Mouse (Mus musculus): ENCODE results near the gene Gm7544. TPM values are rescaled to one million over a fixed set of nuclear protein-coding genes. Genes with fewer than 3 reads are reported as not detected.
"Not testable (repeated sequence)": the region's sequence is repeated elsewhere in the genome, so short reads cannot be mapped to it uniquely, and the experiment has no call there.

The Gm7544 gene
- not detected in 2 replicates for polyA plus RNA-seq (2012; rRNA removed)

DNA sequence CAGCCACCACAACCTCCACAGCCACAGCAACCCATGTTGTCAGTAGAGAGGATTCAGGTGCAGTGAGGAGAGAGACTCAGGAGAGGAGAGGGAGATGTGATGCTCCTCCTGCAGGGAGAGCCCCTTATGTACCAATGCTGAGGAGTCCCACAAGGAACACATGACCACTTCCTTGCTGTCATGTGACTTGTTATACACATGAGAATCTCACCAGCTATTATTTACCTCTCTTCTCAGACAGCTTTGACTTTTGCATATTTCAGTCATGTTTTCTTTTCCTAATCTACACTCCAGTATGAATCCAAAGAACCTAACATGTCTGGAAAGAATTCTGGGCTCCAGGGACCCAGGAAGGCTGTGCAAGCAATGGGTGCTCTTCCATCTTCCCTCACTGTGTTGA is at the start of gene Gm7544:
Gene Gm7544, minus strand, starts transcription at position 101 of the 400 bp plus-strand sequence.
- H3K27ac ChIP-seq (ENCODE audit: insufficient read depth, low read length); H3K4me1 ChIP-seq (ENCODE audit: control insufficient read depth, insufficient read depth, low read length); H3K4me3 ChIP-seq (ENCODE audit: insufficient read depth, low read length): not testable (repeated sequence)

DNA sequence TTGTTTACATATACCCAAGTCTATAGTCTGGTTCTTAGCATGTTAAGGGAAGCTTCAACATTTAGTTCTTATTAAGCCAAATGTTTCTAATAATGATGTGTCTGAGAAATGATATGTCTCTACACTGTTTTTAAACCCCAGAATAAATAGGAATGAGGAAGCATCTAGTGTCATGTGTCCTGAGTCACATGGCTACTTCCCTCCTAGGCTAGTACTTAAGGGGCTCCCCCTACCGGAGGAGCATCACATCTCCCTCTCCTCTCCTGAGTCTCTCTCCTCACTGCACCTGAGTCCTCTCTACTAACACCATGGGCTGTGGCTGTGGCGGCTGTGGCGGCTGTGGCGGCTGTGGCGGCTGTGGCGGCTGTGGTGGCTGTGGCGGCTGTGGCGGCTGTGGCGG is 44.5 kb upstream of the Gm7544 start, which contains the start of gene Gm47959:
Gene Gm47959, plus strand, starts transcription at position 243 of the 400 bp plus-strand sequence.
- H3K27ac ChIP-seq (ENCODE audit: insufficient read depth, low read length); H3K4me1 ChIP-seq (ENCODE audit: control insufficient read depth, insufficient read depth, low read length); H3K4me3 ChIP-seq (ENCODE audit: insufficient read depth, low read length): not testable (repeated sequence)

DNA sequence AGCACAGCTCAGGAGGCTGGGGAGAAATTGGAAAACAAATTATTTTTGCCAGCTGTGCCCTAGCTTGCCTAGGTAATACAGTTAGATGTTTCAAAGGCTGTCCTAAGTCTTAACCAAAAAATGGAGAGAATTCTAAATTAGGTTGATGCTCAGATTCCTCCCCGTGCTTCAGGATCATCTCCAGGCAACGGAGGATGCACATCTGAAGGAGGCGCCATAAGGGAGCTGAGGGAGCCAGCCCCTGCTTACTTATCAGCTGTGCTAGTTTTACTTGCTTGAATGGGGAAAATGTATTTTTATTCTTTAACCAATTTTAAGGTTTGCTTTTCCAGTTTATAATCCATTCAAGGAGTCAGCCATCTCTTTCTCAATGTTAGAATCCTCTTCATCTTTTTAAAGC is 38.1 kb upstream of the Gm7544 start:
- H3K27ac ChIP-seq (ENCODE audit: insufficient read depth, low read length), result no peak overlapping the region
- TF ChIP-seq POLR2A (IDR thresholded peaks at IDR 0.05; ENCODE audit: extremely low read depth, insufficient read depth, low read length) (no peak), CTCF (IDR thresholded peaks at IDR 0.05; ENCODE audit: extremely low read depth, insufficient read depth, low read length) (no peak)
- no peak overlapping the region for H3K4me3 ChIP-seq (ENCODE audit: insufficient read depth, low read length)
- no peaks in the 10 kb centered on the region for H3K4me1 ChIP-seq (ENCODE audit: control insufficient read depth, insufficient read depth, low read length)

DNA sequence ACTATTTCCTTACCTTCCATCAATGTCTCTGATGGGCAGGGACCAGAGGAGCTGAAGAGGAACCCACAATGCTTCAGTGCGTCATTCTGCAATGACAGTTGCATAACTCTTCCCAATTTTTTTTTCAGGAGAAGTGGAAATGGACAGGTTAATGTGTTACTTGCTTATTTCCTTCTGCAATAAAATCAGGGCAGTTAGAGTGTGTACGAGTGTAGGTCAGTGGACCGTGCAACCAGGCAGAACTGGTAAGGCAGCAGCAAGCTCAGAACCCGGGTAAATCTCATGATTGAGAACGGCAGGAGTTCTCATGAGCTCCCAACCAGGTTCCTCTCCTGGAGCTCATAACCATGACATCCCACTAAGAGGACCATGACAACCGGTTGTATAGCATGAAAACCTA is 36.3 kb upstream of the Gm7544 start:
- 0 out of 2 replicates have a peak, but pooled peaks cover 1% of the 10 kb centered on the region for H3K4me1 ChIP-seq (ENCODE audit: control insufficient read depth, insufficient read depth, low read length)
- no peak overlapping the region for H3K27ac ChIP-seq (ENCODE audit: insufficient read depth, low read length)
- TF ChIP-seq POLR2A (IDR thresholded peaks at IDR 0.05; ENCODE audit: extremely low read depth, insufficient read depth, low read length) (no peak), CTCF (IDR thresholded peaks at IDR 0.05; ENCODE audit: extremely low read depth, insufficient read depth, low read length) (no peak)
- H3K4me3 ChIP-seq (ENCODE audit: insufficient read depth, low read length), result no peak overlapping the region

DNA sequence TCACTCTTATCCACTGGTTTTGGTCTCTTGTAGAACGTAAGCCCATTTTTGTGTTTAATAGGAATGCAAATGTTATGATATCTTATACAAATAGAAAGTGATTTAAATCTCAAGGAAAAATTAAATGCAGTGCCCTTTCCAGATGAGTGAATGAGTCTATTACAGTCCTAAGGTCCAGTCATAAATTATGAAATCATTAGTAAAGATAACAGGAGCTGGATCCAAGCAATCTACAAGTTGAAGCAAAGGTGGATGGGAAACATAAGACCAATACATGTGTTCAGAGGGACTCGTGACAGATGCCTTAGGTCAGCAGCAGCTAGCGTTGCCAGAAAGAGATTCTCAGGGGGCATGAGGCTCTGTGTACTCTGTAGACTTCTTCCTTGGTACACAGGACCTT is 35.8 kb upstream of the Gm7544 start:
- TF ChIP-seq CTCF (IDR thresholded peaks at IDR 0.05; ENCODE audit: extremely low read depth, insufficient read depth, low read length) (no peak), POLR2A (IDR thresholded peaks at IDR 0.05; ENCODE audit: extremely low read depth, insufficient read depth, low read length) (no peak)
- Histone ChIP-seq H3K4me1 (ENCODE audit: control insufficient read depth, insufficient read depth, low read length) (0 out of 2 replicates have a peak, but pooled peaks cover 1% of the 10 kb centered on the region), H3K4me3 (ENCODE audit: insufficient read depth, low read length) (no peak overlapping the region), H3K27ac (ENCODE audit: insufficient read depth, low read length) (no peak overlapping the region)

DNA sequence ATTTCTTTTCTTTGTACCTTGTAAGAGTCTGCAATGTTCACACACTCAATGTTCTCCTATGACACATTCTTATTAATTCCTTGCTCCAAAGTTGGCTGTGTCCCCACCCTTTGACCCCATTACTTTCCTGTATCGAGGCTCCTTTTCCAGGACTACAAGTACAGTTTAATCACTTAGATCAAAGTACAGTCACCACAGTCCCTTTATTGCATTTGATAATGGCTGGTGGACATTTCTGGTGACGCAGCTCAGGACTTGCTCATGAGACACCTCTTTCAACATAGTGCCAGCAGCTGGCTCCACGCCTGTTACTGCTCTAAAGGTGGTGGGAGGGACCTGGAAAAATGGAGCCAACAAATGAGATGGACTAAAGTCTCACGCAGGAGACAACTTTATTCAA is 35.2 kb upstream of the Gm7544 start:
- no peak overlapping the region for H3K4me3 ChIP-seq (ENCODE audit: insufficient read depth, low read length)
- 0 out of 2 replicates have a peak, but pooled peaks cover 1% of the 10 kb centered on the region for H3K4me1 ChIP-seq (ENCODE audit: control insufficient read depth, insufficient read depth, low read length)
- no peak for TF ChIP-seq POLR2A (IDR thresholded peaks at IDR 0.05; ENCODE audit: extremely low read depth, insufficient read depth, low read length)
- no peak for TF ChIP-seq CTCF (IDR thresholded peaks at IDR 0.05; ENCODE audit: extremely low read depth, insufficient read depth, low read length)
- no peak overlapping the region for H3K27ac ChIP-seq (ENCODE audit: insufficient read depth, low read length)

DNA sequence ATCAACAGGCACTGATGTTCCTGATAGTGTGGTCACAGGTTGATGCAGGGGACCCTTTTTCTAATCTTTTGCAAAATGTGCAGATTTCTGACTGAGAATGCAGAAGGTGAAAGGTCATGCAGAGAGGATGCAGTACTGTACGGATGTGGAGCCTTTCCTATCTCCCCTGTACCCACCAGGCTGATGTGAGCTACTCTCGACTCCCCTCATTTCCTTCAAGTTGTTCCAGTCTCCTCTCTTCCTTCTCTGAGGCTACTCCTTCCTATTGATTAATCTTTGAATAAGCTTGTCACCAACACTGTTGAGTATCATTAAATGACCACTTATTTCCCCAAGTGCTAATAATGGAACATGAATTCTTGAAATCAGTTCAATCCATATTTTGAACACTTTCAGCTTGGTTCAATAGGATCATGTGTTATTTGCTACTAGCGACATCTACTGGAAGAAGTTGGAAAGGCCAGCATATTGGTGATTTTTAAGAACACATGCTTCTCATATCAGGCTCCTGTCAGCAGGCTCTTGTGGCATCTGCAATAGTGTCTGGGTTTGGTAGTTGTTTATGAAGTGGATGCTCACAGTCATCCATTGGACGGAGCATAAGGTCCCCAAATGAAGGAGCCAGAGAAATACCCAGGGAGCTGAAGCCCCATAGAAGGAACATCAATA is 31.9 kb upstream of the Gm7544 start:
- H3K4me3 ChIP-seq (ENCODE audit: insufficient read depth, low read length), result no peak overlapping the region
- 0 out of 2 replicates have a peak, but pooled peaks cover 1% of the 10 kb centered on the region for H3K4me1 ChIP-seq (ENCODE audit: control insufficient read depth, insufficient read depth, low read length)
- TF ChIP-seq CTCF (IDR thresholded peaks at IDR 0.05; ENCODE audit: extremely low read depth, insufficient read depth, low read length), result peak; percentile 46
- TF ChIP-seq POLR2A (IDR thresholded peaks at IDR 0.05; ENCODE audit: extremely low read depth, insufficient read depth, low read length), result no peak
- H3K27ac ChIP-seq (ENCODE audit: insufficient read depth, low read length), result no peak overlapping the region

DNA sequence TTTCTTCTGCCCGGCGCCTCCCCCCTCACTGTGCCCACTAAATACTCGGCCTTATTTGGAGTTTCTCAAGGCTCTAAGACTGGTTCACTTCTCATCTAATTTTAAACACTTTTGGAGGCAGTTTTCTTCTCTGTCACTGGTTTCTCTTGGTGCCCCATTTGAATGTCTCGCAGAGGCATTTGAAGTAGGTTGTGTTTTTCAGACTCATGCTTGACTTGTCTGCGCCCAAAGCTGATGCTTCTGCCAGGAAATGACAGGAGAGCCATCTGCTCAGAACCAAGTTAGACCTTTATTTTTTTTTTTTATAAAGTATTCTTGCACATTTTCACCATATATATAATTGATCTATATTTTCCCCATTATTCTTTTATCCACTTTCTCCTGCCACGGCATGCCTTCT is 30.9 kb upstream of the Gm7544 start:
- H3K4me1 ChIP-seq (ENCODE audit: control insufficient read depth, insufficient read depth, low read length), result 0 out of 2 replicates have a peak, but pooled peaks cover 1% of the 10 kb centered on the region
- TF ChIP-seq CTCF (IDR thresholded peaks at IDR 0.05; ENCODE audit: extremely low read depth, insufficient read depth, low read length), result no peak

DNA sequence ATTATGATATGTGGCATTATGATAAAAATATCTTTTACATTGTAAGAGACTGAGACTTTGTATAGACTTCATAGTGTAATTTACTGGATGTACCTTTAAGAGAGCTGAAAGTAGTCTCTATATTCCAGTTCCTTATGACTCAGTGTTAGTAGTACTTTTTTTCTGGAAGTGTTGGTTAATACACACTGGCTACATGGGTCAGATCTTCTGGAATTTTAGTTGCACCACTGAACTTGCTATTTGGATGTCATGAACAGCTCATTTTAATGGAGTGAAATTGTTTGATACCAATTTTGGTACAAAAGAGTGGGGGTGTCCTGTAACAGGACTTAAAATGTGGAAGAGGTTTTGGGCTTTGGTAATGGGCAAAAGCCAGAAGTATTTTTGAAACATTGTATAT is 22.0 kb upstream of the Gm7544 start:
- Histone ChIP-seq H3K27ac (ENCODE audit: insufficient read depth, low read length) (no peak overlapping the region), H3K4me3 (ENCODE audit: insufficient read depth, low read length) (no peak overlapping the region), H3K4me1 (ENCODE audit: control insufficient read depth, insufficient read depth, low read length) (no peaks in the 10 kb centered on the region)
- TF ChIP-seq CTCF (IDR thresholded peaks at IDR 0.05; ENCODE audit: extremely low read depth, insufficient read depth, low read length) (no peak), POLR2A (IDR thresholded peaks at IDR 0.05; ENCODE audit: extremely low read depth, insufficient read depth, low read length) (no peak)

More for the DNA sequence above, 30.9 kb upstream of the Gm7544 start:
- Histone ChIP-seq H3K27ac (ENCODE audit: insufficient read depth, low read length) (no peak overlapping the region), H3K4me3 (ENCODE audit: insufficient read depth, low read length) (no peak overlapping the region)

DNA sequence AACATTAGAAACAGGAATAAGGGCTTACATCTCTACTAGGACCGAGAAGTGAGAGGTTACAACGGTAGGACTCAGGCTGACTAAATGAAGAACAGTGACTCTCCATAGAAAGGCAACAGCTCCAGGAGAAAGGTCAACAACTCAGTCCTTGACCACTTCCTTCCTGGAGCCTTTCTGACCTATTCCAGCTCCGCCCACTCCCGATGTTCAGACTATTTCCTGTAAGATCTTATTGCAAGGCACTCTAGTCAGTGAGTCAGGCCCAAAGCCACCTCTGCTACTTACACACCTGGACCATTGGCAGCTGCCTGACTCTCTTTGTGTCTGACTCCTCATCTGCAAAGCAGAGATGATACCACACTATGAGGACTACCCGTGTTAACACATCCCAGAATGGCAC is 19.9 kb upstream of the Gm7544 start:
- no peak for TF ChIP-seq CTCF (IDR thresholded peaks at IDR 0.05; ENCODE audit: extremely low read depth, insufficient read depth, low read length)
- TF ChIP-seq POLR2A (IDR thresholded peaks at IDR 0.05; ENCODE audit: extremely low read depth, insufficient read depth, low read length), result no peak
- H3K4me3 ChIP-seq (ENCODE audit: insufficient read depth, low read length), result no peak overlapping the region
- no peaks in the 10 kb centered on the region for H3K4me1 ChIP-seq (ENCODE audit: control insufficient read depth, insufficient read depth, low read length)
- no peak overlapping the region for H3K27ac ChIP-seq (ENCODE audit: insufficient read depth, low read length)

Data from cortical plate, adult 2 months (tissue).